Mouse (Mus musculus): Measurements from ENCODE around the gene Pxmp4.

Pxmp4 gene

DNA sequence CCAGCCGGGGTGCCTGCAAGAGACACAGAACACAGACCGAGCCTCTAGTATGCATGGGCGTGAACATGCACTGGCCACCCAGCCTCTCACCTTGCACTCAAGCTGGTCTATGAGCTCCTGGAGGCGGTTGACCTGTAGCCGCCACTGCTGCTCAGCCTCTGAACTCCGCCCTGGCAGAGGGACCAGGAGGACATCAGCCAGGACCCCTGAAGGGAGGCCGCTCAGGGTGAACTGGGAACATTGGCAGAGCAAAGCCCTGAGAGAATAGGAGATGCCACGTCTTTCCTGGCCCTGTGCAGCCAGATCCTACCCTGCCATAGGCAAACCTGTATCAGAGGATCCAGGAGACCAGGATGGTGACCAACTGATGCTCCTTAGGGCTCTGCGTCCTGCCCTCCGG lies 56.8 kb downstream of the Pxmp4 start, which contains the start of gene 1700003F12Rik:
Gene 1700003F12Rik (plus strand): TSS at position 375 of the 400 bp plus-strand sequence.
- no peak for DNase-seq (ENCODE audit: low spot score)

DNA sequence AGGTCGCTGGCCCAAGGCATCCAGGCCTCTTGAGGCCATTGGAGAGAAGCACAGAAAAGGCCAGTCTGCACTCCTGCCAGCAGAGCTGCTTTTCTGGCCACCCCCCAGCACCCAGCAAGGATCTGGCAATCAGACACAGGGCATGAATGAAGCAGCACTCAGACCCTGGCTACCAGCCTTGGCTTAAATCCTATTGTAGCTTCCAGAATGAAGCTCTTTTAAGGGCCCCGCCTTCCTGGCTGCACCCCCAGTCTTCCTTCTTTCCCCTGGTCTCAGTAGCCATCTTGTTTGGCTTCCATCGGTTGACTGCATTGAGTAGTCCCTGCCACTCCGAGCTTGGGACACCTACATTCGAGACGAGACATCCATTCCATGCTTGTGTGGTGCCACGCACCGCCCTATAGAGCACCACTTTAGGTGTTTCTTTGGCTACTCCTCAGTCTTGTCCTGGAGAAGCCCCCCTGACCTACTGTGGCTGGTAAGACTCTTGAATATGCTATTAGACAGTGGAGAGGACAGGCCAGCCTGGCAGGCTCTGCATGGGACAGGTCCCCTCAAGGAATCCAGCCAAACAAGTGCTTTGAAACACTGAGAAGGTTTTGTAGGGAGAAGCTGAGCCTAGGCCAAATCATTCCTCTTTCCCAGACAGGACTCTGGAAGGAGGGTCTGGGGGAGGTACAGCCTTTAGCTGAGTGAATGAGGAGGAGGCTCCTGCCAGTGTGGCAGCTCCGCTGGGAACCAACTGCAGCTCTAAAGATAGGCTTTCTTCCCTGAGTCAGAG lies 59.8 kb downstream of the Pxmp4 start:
- DNase-seq (ENCODE audit: low spot score), result no peak

DNA sequence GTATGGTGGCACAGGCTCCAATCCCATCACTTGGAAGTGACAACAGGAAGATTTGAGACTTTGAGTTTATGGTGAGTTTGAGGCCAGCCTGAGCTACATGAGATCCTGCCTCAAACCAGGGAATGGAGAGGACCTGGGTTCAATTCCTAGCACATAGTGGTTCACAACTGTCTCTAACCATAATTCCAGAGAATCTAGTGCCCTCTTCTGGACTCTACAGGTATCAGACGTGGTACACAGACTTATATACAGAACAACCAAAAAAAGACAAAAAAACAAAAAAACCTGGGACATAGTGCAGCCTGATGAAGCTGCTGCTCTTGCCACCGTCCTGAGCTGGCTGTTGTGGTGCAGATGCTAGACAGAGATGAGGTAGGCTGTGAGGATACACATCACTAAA lies 61.9 kb downstream of the Pxmp4 start:
- DNase-seq (ENCODE audit: low spot score), result no peak

DNA sequence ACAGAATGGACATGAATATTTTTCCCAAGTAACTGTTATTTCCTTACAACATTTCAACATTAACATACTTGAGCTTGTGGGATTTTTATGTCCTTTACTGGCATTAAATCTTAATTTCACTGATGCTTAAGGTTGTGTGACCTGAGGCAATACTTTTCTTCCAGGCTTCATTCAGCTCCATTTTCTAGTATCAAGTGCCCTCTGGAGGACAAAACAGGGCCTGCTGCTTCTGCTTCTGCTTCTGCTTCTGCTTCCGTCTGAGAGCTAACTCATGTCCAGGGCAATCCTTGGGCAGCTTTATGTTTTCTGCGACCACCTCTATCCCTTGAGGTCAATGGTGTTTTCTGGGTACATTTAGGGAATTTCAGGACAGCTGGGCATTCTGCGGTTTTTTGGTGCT lies 63.8 kb downstream of the Pxmp4 start:
- DNase-seq (ENCODE audit: low spot score), result peak; percentile 73

DNA sequence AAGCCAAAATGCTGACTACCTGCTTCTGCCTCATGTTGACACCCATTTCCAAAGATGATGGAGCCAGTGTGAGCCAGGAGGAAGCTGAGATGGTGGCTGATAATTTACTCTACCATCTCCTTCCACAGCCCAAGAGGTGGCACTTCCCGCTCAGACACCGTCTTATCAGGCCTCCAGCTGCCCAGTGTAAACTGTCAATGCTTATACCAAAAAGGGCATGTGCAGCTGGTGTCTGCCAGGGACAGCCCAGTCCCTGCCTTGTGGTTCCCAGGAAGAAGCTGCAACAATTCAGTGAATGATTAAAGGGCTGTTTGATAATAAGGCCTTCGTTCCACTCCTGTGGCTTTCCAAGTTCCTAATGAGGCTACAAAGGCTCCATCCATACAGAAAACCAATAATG lies 64.8 kb downstream of the Pxmp4 start:
- DNase-seq (ENCODE audit: low spot score), result peak; percentile 38

DNA sequence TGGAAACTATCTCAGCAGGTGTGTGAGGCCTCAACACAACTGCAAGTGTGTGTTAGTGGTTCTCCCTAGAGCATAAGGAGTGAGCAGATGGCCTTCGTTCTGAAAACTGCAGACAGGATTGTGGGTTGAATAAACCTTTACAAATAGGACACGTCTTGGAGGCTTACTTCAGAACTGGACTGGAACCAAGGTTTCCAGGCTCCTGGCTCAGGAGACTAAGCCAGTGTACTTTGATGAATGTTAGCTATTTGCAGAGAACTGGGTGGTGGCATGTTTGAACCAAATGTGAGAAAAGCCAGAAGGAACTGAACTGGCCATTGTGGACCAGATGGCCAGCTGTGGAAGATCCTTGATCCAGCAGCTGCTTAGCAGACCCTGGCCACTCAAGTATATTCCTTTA lies 65.2 kb downstream of the Pxmp4 start:
- no peak for DNase-seq (ENCODE audit: low spot score)

Data from retina, embryonic 14.5 days (tissue).